Mouse (Mus musculus) layer of hippocampus, postnatal 10 days (tissue): ENCODE data around the gene Gtf2h5. TPM values are rescaled to one million over a fixed set of nuclear protein-coding genes. Genes with fewer than 3 reads are reported as not detected.

Experiments used
- DNase-seq, 2 experiments: peaks; one replicate each; pipeline ENCODE4 v3.0.0; 2021; ENCODE audit warnings: low spot score in 2 of 2
- microRNA-seq, 2 experiments: library from miRNA; unstranded; fragments of <30 nt; microRNA quantifications; one replicate each; pipeline ENCODE4 v1.2.0; 2021
- total RNA-seq, 2 experiments: library from RNA; stranded (reverse); gene quantifications; 2 replicates each; pipeline ENCODE4 v1.2.3; 2021

Gene Gtf2h5
- total RNA-seq, 2 experiments from 2014 or later: 172 to 182 TPM

DNA sequence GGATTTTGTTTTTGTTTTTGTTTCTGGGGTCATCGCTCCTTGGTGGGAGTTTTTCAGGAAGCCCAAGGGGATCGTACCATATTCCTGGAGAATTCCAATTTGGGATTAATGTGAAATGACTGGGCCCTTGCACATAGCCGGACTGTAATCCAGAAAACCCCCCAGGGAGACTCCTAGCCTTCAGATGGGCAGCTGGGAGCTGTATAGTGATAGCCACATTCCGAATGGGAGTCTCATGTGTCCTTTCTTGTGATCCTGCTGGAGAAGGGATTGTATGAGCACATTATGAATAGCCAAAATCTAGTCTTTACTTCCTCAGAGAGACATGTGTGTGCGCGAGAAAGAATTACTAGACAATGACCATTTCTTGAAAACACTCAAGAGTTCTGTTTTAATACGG lies 28.6 kb downstream of the Gtf2h5 start:
- DNase-seq: no peak

DNA sequence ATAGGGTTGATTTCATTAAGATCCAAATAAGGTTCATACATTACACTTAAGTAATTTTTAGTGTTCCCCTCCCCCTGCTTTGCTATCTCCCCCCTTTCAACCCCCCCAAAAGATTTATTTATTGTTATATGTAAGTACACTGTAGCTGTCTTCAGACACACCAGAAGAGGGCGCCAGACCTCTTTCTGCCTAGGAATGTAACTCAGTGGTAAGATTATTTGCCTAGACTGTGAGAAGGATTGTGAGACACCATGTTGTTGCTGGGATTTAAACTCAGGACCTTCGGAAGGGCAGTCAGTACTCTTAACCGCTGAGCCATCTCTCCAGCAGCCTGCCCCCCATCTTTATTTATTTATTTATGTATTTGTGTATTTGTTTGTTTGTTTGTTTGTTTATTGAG lies 31.4 kb downstream of the Gtf2h5 start:
- DNase-seq: peak in 1 of 2 experiments; percentile 55

DNA sequence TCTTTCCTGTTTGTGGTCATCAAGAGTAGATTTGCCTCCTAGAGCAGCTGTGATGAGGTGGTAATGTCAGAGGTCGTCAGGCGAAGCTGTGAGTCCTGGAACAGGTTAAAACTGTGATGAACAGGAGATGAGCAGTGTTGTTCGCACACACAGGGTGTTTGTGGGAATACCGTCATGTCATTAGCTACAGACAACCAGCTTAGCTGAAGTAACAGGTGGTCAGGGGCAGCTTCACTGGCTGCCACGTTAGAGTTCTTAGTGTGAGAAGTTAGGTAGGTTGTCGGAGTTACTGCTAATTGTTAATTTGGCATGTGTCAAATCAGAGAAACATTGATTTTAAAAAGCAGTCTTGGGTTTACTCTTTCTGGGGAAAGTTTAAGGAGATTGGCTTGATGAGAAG lies 34.1 kb downstream of the Gtf2h5 start:
- DNase-seq: no peak

DNA sequence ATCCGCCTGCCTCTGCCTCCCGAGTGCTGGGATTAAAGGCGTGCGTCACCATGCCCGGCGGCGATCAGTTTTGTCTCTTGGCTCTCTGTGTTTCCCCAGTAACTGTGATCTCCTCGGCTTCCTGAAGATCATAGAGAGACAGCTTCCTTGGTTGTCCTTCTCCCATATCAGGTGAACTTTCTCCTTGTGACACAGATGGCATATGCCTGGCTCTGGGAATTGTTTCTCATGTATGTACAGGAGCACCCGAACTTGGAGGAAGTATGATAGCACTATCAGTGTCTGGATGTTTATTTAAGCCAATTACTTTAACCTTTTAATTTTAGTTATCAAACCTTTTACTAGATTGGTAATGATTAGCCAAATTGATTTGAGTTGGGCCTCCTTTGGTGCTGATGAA lies 35.5 kb downstream of the Gtf2h5 start:
- DNase-seq: no peak

DNA sequence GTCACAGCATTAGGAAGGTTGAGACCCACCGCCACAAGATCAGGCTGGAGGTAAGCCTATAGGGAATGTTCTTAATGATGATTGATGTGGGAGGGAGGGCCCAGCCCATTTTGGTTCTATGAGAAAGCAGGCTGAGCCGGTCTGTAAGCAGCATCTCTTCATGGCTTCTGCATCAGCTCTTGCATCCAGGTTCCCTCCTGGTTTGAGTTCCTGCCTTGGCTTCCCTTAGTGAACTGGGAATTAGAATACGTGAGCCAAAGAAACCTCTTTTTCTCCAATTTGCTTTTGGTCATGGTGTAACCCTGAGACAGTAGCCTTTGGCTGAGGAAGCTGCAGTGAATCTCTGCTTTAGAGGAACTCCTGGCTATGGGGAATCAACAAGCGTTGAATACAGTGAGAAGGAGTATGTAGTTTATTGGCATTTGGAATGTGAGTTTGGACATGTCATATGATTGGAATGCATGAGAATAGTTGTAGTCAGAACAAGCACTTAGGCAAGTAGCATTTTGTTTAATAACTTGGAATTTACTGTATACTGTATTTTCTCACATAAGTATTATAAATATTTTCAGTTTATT lies 37.7 kb downstream of the Gtf2h5 start:
- DNase-seq: no peak

DNA sequence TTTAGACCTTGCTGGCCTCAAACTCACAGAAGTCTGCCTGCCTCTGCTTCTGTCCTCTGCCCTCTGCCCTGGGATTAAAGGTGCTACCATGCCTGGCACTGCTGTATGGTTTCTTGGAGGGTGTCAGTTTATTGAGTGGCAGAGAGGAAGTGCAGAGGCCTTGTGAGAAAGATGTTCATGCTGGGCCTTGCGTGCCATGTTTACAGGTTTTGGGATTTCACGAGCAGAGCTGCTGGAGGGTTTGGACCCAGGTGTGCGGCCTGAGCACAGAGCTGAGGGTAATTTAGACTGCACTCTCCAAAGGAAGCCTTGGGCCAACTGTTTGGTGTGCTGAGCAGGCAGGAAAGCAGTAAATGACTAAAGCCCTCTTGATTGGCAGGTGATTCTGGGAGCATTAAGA lies 38.3 kb downstream of the Gtf2h5 start:
- no peak for DNase-seq

DNA sequence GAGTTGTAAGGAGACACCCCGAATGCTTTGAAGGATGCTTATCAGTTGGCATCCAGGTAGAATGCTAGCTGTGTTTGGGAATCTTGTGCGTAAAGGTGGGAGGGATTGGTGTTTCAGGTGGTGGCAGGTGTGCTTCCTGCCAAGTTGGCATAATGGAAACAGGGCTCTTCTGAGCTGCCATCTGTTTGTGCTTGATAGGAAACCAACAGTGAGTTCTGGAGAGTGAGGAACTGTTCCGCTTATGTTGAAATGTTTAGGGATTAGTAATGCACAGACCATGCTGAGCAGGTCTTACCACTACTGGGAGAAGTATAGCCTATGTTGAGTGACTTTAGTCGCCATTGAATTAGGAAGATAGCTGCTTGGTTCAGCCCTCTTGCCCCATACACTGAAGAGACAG lies 39.3 kb downstream of the Gtf2h5 start:
- no peak for DNase-seq

DNA sequence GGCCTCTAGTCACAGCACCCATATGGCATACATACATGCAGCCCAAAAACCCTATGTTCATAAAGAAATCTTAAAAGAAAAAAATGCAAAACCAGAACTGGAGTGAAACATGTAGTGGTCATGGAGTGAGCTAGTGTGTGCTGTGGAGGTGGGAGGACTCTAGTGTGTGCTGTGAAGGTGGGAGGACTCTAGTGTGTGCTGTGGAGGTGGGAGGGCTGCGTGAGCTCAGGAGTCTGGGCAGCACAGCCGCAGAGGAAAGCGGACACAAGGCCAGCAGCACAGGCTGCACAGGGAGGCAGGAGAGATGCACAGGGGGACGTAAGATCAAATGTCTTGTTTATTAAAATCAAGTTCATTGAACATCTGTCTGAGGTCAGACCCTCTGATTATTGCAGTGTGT lies 44.2 kb downstream of the Gtf2h5 start:
- no peak for DNase-seq

DNA sequence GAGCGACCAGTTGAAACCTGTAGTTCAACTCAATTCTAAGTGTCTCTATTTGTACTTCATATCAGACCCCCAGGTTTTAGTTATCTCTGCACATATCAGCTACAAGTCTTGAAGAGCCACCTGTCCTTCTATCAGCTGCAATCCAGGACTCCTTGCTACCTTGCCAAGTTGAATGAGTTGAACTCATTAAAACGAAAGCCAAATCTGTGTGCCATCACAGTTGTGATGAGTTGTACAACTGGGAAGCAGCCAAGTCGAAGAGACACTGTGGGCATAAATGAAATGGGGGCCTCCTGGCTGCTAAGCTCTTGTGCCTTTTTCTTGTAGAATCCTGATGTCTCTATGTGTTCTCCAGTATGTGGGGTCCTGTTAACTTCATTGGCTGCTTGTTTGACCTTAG lies 45.9 kb downstream of the Gtf2h5 start:
- no peak for DNase-seq

DNA sequence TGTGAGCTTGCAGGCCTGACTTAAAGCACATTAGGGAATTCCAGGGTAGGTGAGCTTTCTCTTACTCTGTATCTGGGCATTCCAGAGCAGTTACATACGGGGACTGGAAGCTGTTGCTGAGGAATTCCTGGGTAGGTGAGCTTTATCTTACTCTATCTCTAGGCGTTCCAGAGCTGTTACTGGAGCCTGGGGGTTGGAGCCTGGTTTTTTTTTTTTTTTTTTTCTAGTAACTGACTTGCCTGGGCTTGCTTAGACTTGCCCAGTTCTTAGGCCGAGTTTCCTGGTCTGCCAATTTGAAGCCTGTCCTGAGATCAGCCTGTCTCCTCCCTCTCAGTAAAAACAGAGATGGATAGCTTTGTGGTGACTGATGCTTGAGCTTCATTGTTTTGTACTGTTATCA lies 48.5 kb downstream of the Gtf2h5 start:
- no peak for DNase-seq

DNA sequence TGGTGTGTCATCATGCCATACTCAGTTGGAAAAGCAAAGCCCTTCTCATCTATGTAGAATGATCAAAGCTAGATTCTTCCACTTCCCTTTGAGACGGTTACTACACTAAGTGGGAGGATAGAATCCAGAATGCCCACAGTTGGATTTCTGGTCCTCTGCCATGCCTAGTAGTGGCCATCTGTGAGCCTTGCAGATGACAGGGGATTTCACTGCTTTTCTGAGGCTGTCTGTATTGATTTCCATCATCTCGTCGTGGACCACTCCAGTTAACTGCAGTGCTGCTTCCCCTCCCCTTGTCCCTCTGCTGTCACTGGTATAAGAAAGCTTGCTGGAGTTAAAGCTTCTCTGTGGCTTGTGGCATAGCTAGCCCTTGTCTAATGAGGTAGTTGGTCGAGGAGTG lies 49.8 kb downstream of the Gtf2h5 start:
- DNase-seq: peak; percentile 31 to 38

DNA sequence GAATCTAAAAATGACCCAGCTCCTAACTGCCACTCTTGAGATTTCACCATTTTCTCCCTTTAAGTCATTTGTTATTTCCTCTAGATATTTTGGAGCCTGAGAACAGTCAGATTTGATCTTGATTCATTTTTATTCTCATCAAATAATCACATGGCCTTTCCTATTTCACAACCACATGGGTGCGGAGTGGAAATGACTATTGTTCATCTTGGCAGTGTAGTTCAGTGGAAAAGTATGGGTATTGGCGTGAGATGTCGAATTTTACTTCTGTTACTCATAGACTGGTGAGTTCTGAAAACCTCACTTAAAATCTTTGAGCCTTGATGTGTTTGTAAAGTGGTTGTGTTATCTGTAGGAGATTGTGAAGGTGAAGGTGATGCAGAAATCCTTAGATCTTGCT lies 51.5 kb downstream of the Gtf2h5 start:
- DNase-seq: no peak

Small RNAs within 50 kb of the gene (microRNA-seq; reads per million reads assigned to microRNA genes)
- 0 reads per million in 2 experiments for gene Gm22774

Other genes with a start within 250 kb of the Gtf2h5 start
- gene Snx9, start 238.5 kb upstream of the Gtf2h5 start, total RNA-seq: 10 to 100 TPM; 12.7 to 13.1 TPM
- 10 to 100 TPM; 37.9 to 38.9 TPM for gene Synj2, start 138.5 kb upstream of the Gtf2h5 start, total RNA-seq
- gene Serac1, start within 50 bp of the Gtf2h5 start, total RNA-seq: 10 to 100 TPM; 20.2 to 25.2 TPM
- gene Tulp4, start 26.7 kb downstream of the Gtf2h5 start, total RNA-seq: 100 to 1,000 TPM; 292 to 299 TPM
- gene Tmem181a, start 177.1 kb downstream of the Gtf2h5 start, total RNA-seq: 10 to 100 TPM; 89.3 to 92.7 TPM
- gene Dynlt1a, start 237.7 kb downstream of the Gtf2h5 start, total RNA-seq: 10 to 100 TPM; 18.6 to 20.9 TPM